Mouse (Mus musculus): ENCODE data around the gene Sh3glb1. TPM values are rescaled to one million over a fixed set of nuclear protein-coding genes. Genes with fewer than 3 reads are reported as not detected.

The Sh3glb1 gene
- 28.4 TPM for polyA plus RNA-seq (2015; fragmentation: Illumina TruSeq; extraction: RNeasy Lipid Tissue Mini Kit (QIAGEN cat#74804); ENCODE audit: insufficient read depth, low read depth, low replicate concordance)

DNA sequence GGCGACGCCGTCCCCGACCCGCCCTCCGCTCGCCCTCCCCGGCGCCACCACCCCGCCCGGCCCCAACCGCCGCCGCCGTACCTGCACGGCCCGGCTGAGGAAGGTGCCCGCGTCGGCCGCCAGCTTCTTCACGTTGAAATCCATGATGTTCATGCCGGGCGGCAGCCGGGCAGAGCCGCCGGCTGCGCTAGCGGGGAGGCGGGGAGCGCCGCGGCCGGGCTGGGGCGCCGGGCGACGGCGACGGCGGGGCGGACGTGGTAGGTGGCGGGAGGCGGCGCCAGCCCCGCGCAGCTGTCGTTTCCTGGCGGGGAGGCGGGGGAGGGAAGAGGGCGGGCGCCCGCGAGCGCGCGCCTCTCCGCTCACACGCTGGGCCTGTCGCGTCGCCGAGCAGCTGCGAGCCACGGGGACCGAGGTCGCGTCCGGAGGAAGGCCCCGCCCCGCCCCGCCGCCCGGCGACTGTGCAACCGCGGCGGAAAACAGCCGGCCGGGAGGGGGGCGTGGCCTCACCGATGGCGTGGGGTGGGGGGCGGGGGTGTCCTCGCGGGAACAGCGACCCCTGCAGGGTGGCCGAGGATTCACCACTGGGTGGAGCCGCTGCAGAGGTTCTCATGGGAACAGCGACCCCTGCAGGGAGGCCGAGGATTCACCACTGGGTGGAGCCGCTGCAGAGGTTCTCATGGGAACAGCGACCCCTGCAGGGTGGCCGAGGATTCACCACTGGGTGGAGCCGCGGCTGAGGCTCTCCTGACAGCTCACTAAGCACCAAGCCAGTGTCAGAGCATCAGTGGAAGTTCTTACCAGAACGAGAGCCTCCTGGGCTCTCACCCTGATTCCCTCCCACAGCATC, at the start of gene Sh3glb1:
Gene Sh3glb1 (minus strand): TSS at position 435 of the 847 bp plus-strand sequence.

DNA sequence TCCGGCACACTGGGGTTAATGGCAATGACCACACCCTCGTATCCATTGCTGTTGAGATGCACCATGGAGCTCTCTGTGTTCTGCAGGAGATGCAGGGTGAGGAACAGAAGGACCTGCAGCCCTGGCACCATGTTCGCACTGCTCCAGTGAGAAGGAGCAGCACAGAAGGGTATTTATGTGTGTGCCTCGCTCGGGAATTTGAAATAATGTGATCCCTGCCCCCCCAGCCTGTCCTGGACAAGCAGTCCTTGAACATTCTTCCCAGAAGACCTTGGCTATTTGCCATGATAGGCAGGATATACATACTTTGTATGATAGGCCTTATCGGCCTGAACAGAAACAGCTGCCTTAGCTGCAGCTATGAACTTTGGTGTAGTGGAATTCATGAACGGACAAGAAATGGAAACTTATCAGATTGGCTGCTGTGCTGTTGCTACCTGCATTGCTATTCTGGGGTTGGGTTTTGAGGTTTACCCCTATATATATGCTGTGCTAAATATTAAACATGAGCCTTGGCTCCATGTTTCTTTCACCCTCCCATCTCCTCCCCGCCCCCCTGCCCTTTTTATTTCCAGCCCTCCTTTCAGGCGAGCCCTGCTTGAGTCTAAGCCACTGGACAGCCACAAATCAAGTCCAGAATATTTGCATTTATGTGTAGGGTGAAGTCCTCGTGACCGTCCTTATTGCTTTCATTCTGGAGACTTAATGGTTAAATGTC, 40.6 kb upstream of the Sh3glb1 start, which contains the start of gene Clca3a1:
Gene Clca3a1 (minus strand): TSS at position 386 of the 718 bp plus-strand sequence.

Other genes with a start within 250 kb of the Sh3glb1 start
- 2.9 TPM for gene Hs2st1, start 150.2 kb downstream of the Sh3glb1 start, polyA plus RNA-seq (2015; fragmentation: Illumina TruSeq; extraction: RNeasy Lipid Tissue Mini Kit (QIAGEN cat#74804); ENCODE audit: insufficient read depth, low read depth, low replicate concordance)
- 80.4 TPM for gene Selenof, start 150.0 kb downstream of the Sh3glb1 start, polyA plus RNA-seq (2015; fragmentation: Illumina TruSeq; extraction: RNeasy Lipid Tissue Mini Kit (QIAGEN cat#74804); ENCODE audit: insufficient read depth, low read depth, low replicate concordance)
- 0.52 TPM for gene Clca3a1, start 40.6 kb upstream of the Sh3glb1 start, polyA plus RNA-seq (2015; fragmentation: Illumina TruSeq; extraction: RNeasy Lipid Tissue Mini Kit (QIAGEN cat#74804); ENCODE audit: insufficient read depth, low read depth, low replicate concordance)
- gene Clca3a2, start 99.2 kb upstream of the Sh3glb1 start, polyA plus RNA-seq (2015; fragmentation: Illumina TruSeq; extraction: RNeasy Lipid Tissue Mini Kit (QIAGEN cat#74804); ENCODE audit: insufficient read depth, low read depth, low replicate concordance): not detected
- gene Clca3b, start 129.0 kb upstream of the Sh3glb1 start, polyA plus RNA-seq (2015; fragmentation: Illumina TruSeq; extraction: RNeasy Lipid Tissue Mini Kit (QIAGEN cat#74804); ENCODE audit: insufficient read depth, low read depth, low replicate concordance): not detected
- gene Clca4b, start 212.2 kb upstream of the Sh3glb1 start, polyA plus RNA-seq (2015; fragmentation: Illumina TruSeq; extraction: RNeasy Lipid Tissue Mini Kit (QIAGEN cat#74804); ENCODE audit: insufficient read depth, low read depth, low replicate concordance): not detected